Mouse (Mus musculus): Measurements from ENCODE around the gene Mknk2.

GRCm38 (mm10) chr10:80658841-80659202 is 19.1 kb downstream of the Mknk2 start:
- TF ChIP-seq POLR2A (IDR thresholded peaks at IDR 0.05; ENCODE audit: borderline replicate concordance, insufficient read depth, low read length) (no peak), CTCF (IDR thresholded peaks at IDR 0.05; ENCODE audit: borderline replicate concordance, insufficient read depth, low read depth, low read length) (no peak)

All from cerebellum, adult 2 months (tissue).